Mouse (Mus musculus) CH12F3 (cell line): ENCODE data around the gene Agmat.

Experiments
- in situ Hi-C: fragments of 300-500 bp; cut with MboI; formaldehyde crosslinking; loops from 2 replicates; pipeline ENCODE4 v1.14.3; 2020; ENCODE audit warnings: low sequenced_read_pairs

The Agmat gene

GRCm38 (mm10) chr4:141734446-141735205 lies 11.8 kb upstream of the Agmat start:
- in situ Hi-C loops, result no loop called here

GRCm38 (mm10) chr4:141735206-141735560 lies 11.3 kb upstream of the Agmat start:
- in situ Hi-C loops, result no loop called here

- in situ Hi-C loops, result no loop called here
Observed at GRCm38 (mm10) chr4:141736856-141737255, 9.6 kb upstream of the Agmat start.

GRCm38 (mm10) chr4:141738015-141738414 lies 8.5 kb upstream of the Agmat start:
- in situ Hi-C loops, result no loop called here

- in situ Hi-C loops, result no loop called here
Observed at GRCm38 (mm10) chr4:141741856-141742255, 4.6 kb upstream of the Agmat start.

- in situ Hi-C loops, result no loop called here
Observed at GRCm38 (mm10) chr4:141742381-141742780, 4.1 kb upstream of the Agmat start.

- in situ Hi-C loops, result no loop called here
Observed at GRCm38 (mm10) chr4:141749557-141749956, 3.1 kb downstream of the Agmat start.

- in situ Hi-C loops, result no loop called here
Observed at GRCm38 (mm10) chr4:141750826-141751225, 4.4 kb downstream of the Agmat start.

GRCm38 (mm10) chr4:141751419-141752075 lies 5.1 kb downstream of the Agmat start:
- in situ Hi-C loops, result no loop called here

- in situ Hi-C loops, result no loop called here
Observed at GRCm38 (mm10) chr4:141752076-141752421, 5.6 kb downstream of the Agmat start.

GRCm38 (mm10) chr4:141755375-141755930 lies 9.0 kb downstream of the Agmat start:
- in situ Hi-C loops, result no loop called here

GRCm38 (mm10) chr4:141757124-141757523 lies 10.7 kb downstream of the Agmat start:
- in situ Hi-C loops, result no loop called here

GRCm38 (mm10) chr4:141758874-141759542 lies 12.5 kb downstream of the Agmat start:
- in situ Hi-C loops, result no loop called here

GRCm38 (mm10) chr4:141760942-141761341 lies 14.5 kb downstream of the Agmat start:
- in situ Hi-C loops, result no loop called here

- in situ Hi-C loops, result no loop called here
Observed at GRCm38 (mm10) chr4:141762102-141762598, 15.7 kb downstream of the Agmat start.

GRCm38 (mm10) chr4:141763476-141763875 lies 17.0 kb downstream of the Agmat start:
- in situ Hi-C loops, result no loop called here

- in situ Hi-C loops, result no loop called here
Observed at GRCm38 (mm10) chr4:141765008-141765407, 18.5 kb downstream of the Agmat start.

GRCm38 (mm10) chr4:141766316-141766667 lies 19.8 kb downstream of the Agmat start:
- in situ Hi-C loops, result no loop called here

GRCm38 (mm10) chr4:141766668-141767352 lies 20.3 kb downstream of the Agmat start:
- in situ Hi-C loops, result no loop called here

GRCm38 (mm10) chr4:141767353-141768036 lies 21.0 kb downstream of the Agmat start:
- in situ Hi-C loops, result no loop called here
